Mouse (Mus musculus) brown adipose tissue, adult 24 weeks (tissue): ENCODE results near the gene Ginm1. TPM values are rescaled to one million over a fixed set of nuclear protein-coding genes. Genes with fewer than 3 reads are reported as not detected.
A peak's percentile ranks its signal among the peaks of the same experiment; 100 is the strongest.
"Not testable (repeated sequence)": the region's sequence is repeated elsewhere in the genome, so short reads cannot be mapped to it uniquely, and the experiment has no call there.

Experiments used
- H3K27ac ChIP-seq: fragments of 200-500 bp; replicated peaks from 2 replicates; pipeline ENCODE4 v1.5.1; 2012; ENCODE audit warnings: low read depth, mild to moderate bottlenecking, low read length
- H3K4me1 ChIP-seq: fragments of 200-500 bp; 2 replicates; pipeline ENCODE4 v1.6.1; 2012; ENCODE audit warnings: low read length, mixed read lengths; ENCODE audit not compliant: control insufficient read depth, insufficient read depth, insufficient read length
- H3K4me3 ChIP-seq: fragments of 200-500 bp; 2 replicates; pipeline ENCODE4 v1.5.1; 2012; ENCODE audit warnings: low read depth, mild to moderate bottlenecking, low read length, moderate library complexity; ENCODE audit not compliant: insufficient read depth
- polyA plus RNA-seq: library from polyadenylated mRNA; stranded (reverse); fragments of >200 nt; gene quantifications from 2 replicates; pipeline ENCODE4 v1.2.4, GENCODE M21; 2012; ENCODE audit not compliant: missing spikeins, insufficient read depth, insufficient read length

Ginm1 gene
- polyA plus RNA-seq, 1 experiment: 502 TPM

- peaks cover 2% of the 10 kb centered on the region for H3K4me1 ChIP-seq
- H3K4me3 ChIP-seq: peak overlapping the region; percentile 36; the same call in 1 of the 2 replicates
- H3K27ac ChIP-seq: peak overlapping the region; percentile 83
These were observed 14.3 kb downstream of the Ginm1 start for GRCm38 (mm10) chr10:7778361-7778760.

GRCm38 (mm10) chr10:7775421-7775820, 17.2 kb downstream of the Ginm1 start:
- Histone ChIP-seq H3K27ac (no peak overlapping the region), H3K4me1 (peaks cover 2% of the 10 kb centered on the region), H3K4me3 (no peak overlapping the region)

- Histone ChIP-seq H3K4me1 (peaks cover 2% of the 10 kb centered on the region; the same call in 1 of the 2 replicates), H3K27ac (no peak overlapping the region), H3K4me3 (no peak overlapping the region)
These were observed 19.9 kb downstream of the Ginm1 start for GRCm38 (mm10) chr10:7772769-7773168.

- peaks cover 2% of the 10 kb centered on the region; the same call in 1 of the 2 replicates for H3K4me1 ChIP-seq
- no peak overlapping the region for H3K4me3 ChIP-seq
- no peak overlapping the region for H3K27ac ChIP-seq
These were observed 20.3 kb downstream of the Ginm1 start for GRCm38 (mm10) chr10:7772346-7772745.

- Histone ChIP-seq H3K27ac (no peak overlapping the region), H3K4me3 (no peak overlapping the region), H3K4me1 (no peaks in the 10 kb centered on the region)
These were observed 35.1 kb downstream of the Ginm1 start for GRCm38 (mm10) chr10:7757544-7757943.

- no peaks in the 10 kb centered on the region for H3K4me1 ChIP-seq
- H3K4me3 ChIP-seq: no peak overlapping the region
- no peak overlapping the region for H3K27ac ChIP-seq
These were observed 43.9 kb downstream of the Ginm1 start for GRCm38 (mm10) chr10:7748752-7749151.

GRCm38 (mm10) chr10:7745528-7745927, 47.1 kb downstream of the Ginm1 start:
- not testable (repeated sequence) for H3K4me3 ChIP-seq, H3K4me1 ChIP-seq, H3K27ac ChIP-seq

- H3K4me1 ChIP-seq: no peaks in the 10 kb centered on the region
- no peak overlapping the region for H3K27ac ChIP-seq
- no peak overlapping the region for H3K4me3 ChIP-seq
These were observed 54.7 kb downstream of the Ginm1 start for GRCm38 (mm10) chr10:7737914-7738313.

GRCm38 (mm10) chr10:7737122-7737521, 55.5 kb downstream of the Ginm1 start:
- Histone ChIP-seq H3K27ac (no peak overlapping the region), H3K4me1 (no peaks in the 10 kb centered on the region), H3K4me3 (no peak overlapping the region)

- Histone ChIP-seq H3K4me1 (peaks cover 11% of the 10 kb centered on the region), H3K27ac (no peak overlapping the region), H3K4me3 (no peak overlapping the region)
These were observed 61.0 kb downstream of the Ginm1 start for GRCm38 (mm10) chr10:7731582-7731981.

GRCm38 (mm10) chr10:7727011-7727410, 65.6 kb downstream of the Ginm1 start:
- H3K27ac ChIP-seq: peak overlapping the region; percentile 77
- H3K4me1 ChIP-seq: peaks cover 11% of the 10 kb centered on the region
- peak overlapping the region; percentile 46; the same call in 1 of the 2 replicates for H3K4me3 ChIP-seq

- Histone ChIP-seq H3K4me3 (peak overlapping the region; percentile 95), H3K4me1 (peaks cover 11% of the 10 kb centered on the region), H3K27ac (peak overlapping the region; percentile 84)
These were observed 66.2 kb downstream of the Ginm1 start for GRCm38 (mm10) chr10:7726501-7726812.

GRCm38 (mm10) chr10:7725751-7726500, 66.7 kb downstream of the Ginm1 start, which contains the start of gene Katna1:
Katna1 (plus strand) TSS chr10:7726000.
- Histone ChIP-seq H3K4me3 (peak within 1 kb of the TSS; percentile 95), H3K27ac (peak within 1 kb of the TSS; percentile 84)

More at GRCm38 (mm10) chr10:7725751-7726500, 66.7 kb downstream of the Ginm1 start, which contains the start of gene Katna1:
- peaks cover 9% of the 10 kb centered on the region for H3K4me1 ChIP-seq
